Mouse (Mus musculus): ENCODE measurements at regions not wholly inside any gene's neighbourhood (a gene's known extent, or its start where the extent isn't known, plus 50 kb on each side); places are given as distances from the start of the nearest gene placed in this dataset.
"Not testable (repeated sequence)": the region's sequence is repeated elsewhere in the genome, so short reads cannot be mapped to it uniquely, and the experiment has no call there.

DNA sequence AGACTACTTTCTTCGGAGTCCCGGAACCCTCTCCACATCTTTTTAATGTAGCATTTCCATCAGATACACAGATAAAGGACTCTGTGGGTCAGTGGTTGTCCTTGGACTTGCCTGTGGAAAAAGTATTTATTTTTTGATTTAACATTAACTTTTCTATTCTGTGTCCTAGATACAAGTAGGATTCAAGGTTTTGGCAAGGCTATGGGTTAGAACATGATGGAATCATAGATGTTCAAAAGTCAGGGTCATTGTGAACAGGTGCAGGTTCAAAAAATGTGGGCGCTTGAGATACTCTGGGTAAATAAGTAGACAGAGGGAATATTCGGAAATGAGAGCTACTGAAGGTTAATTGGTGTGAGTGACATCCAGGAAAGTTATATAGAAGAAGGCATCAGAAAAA lies 347.7 kb downstream of the Cypt12 start:
- no peak for DNase-seq

GRCm38 (mm10) chr3:18298699-18299098 lies 350.5 kb downstream of the Cypt12 start:
- DNase-seq, result no peak

GRCm38 (mm10) chr3:18299502-18299901 lies 351.3 kb downstream of the Cypt12 start:
- DNase-seq, result no peak

DNA sequence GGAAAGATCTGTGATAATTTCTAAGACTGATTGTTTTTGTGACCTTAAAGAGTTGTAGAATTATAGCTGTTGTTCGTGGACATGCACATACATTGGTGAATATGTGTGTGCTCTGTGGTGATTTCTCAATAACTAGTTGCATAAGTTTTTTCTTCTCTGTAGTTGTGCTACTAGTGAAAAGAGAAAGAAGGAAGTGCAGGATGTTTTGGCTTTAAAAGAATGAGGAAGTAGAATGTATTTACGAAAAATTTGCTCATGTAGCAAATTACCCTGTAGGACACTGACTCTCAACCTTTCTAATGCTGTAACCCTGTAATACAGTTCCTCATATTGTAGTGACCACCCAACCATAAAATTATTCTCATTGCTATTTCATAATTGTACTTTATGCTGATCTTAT lies 371.2 kb downstream of the Cypt12 start:
- no peak for DNase-seq

DNA sequence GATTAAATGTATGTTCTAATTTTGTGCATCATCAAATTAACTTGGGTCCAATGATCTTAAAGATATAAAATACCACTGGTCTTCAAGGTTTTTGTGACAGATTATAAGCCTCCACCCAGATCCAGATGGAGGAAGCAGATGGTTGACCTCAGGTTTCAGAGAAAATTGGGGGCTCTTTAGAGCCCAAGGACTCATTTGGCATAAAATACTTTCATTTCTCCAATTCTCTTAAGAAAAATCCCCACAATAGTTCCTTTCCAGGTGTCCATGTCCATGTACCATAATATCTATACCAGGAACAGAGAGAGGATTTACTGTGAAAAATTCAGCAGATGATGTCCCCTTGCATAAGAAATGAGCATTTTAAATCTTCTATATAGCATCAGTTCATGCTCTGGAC lies 385.0 kb downstream of the Cypt12 start:
- no peak for DNase-seq

GRCm38 (mm10) chr3:18339189-18339588 lies 391.0 kb downstream of the Cypt12 start:
- DNase-seq, result no peak

GRCm38 (mm10) chr3:18341757-18342156 lies 393.5 kb downstream of the Cypt12 start:
- DNase-seq, result no peak

DNA sequence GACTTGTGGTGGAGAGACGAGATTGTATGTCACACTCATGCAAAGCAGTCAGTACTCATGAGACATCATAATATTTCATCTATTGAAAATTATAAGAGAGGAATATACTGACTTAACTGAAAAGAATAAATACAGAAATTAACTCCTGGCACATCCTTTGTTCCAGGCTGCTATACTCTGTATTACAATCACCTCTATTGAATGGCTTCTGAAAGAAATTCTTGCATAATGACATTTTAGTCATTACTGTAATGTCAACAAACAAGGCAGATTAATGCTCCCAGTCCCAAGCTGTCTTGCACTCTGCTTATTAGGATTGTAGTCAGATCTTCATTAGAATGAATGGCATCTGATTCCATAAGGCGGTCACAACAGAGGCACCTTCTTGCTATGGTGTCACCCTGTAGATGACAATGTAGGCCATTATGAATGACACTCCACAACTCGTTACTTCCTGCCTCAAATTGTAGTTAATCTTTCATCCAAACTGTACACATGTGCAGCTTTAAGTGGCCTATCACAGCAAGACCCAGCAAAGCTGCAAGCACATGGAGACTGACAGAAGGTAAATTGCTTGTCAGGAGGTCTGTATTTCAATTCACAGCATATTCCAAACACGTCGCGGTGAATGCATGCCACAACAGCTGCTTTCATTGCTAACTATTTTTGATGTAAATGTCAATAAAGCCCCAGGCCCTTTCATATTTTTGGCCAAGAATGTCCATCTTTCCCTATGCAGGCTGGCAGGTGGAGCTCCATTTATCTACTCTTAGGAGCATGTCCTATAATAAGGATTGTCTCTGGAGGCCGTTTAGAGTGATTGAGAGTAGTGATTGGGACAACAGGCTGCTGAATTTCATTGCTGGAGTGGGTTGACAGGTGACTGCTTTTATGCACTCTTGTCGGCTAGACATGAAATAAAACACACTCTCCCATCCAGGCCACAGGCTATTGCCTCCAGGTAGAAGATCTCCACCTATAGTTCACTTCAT lies 430.1 kb downstream of the Cypt12 start:
- DNase-seq, result no peak

DNA sequence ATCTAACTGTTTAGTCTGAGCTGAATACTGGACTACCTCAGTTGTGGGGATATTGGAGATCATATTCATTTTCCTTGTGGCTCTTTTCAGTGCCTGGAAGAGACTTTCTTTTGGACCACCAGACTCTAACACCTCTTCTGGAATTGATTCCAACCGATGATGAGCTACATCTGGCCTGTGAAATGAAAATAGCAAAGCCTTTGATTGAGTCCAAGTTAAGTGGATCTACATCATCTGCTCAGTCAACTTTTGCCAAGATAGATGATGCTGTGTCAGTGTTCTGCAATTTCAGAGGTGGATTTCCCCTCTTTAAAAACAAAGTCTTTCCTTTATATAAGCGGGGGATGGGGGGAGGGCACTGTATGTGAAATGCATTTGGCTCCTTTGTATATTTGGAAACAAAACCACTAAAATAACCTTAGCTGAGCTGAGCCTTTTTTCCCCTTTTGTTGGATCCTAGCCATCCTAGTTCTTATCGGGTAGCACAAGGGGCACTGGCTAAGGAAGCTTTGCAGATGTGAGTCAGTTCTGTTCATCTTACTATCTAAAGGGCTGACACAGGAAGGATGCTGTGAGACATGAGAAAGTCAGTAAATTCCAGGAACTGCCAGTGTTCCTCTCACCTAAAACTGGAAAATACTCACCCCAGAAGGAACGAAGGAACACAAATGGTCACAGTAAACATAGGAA lies 473.8 kb downstream of the Cypt12 start:
- DNase-seq, result no peak

DNA sequence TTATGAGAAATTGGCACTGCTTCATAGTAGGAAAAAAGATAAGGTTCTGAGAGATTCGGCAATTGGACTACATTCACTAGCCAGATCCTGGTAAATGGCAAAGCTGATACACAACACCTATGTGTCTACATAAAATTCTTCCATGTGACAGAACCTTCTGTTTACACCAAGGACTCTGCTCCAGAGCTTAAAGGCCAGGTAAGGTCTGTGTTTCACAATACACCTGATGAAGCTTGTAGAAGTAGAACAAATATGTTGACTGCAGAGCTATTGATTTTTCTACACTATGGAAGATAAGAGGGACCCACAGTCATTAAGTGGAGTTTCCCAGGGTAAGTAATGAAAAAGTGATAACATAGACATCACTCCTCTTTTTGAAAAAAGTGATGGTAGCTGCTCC lies 480.7 kb downstream of the Cypt12 start:
- DNase-seq, result no peak

- DNase-seq, result no peak
Observed at GRCm38 (mm10) chr3:18438845-18439244, 490.6 kb downstream of the Cypt12 start.

DNA sequence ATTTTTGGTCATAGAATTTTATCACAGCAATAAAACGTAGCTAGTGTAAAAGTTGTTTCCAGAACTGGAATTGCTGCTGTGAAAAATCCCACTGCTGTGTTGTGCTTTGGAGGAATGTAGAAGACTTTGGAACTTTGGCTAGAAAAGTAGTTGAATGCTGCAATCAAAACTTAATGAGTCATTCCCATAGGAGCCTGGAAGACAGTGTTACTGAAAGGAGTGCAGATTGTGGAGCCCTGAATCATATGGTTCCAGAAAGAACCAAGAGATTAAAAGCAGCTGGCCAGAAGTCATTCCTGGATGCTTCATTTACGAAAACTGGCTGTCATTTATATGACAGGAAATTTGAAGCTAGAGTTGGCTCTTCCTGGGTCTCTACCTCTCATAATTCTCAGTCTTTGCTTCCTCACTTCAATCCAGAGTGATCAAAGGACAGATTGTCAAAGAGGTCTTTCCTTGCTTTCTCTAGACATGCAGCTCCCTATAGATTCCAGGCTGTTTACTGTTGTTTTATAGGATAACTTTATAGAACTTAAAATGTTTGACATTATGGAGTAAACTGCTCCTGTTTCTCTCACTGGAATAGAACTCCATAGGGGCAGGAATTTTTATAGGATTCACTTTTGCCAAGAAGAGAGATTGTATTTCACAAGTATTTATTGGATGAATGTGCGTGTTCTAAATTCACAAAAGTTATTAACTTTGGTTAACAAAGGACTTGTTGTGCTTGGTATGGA lies 504.2 kb downstream of the Cypt12 start:
- DNase-seq, result no peak

- no peak for DNase-seq
Observed at GRCm38 (mm10) chr3:18453220-18453985, 505.2 kb downstream of the Cypt12 start.

DNA sequence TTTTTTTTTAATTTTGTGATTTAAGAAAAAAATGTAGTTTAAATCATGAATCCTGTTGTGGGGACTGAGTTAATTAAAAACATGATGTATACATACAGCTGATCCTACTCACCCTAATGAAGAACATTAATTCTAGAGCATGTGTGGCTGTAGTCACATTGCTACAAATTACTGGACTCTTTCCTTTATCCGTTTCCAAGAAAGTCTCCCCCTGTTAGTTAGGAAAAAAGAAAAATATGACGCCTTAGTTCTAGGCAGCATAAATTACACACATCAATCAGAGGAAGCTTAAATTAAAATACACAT lies 505.7 kb downstream of the Cypt12 start:
- DNase-seq, result no peak

DNA sequence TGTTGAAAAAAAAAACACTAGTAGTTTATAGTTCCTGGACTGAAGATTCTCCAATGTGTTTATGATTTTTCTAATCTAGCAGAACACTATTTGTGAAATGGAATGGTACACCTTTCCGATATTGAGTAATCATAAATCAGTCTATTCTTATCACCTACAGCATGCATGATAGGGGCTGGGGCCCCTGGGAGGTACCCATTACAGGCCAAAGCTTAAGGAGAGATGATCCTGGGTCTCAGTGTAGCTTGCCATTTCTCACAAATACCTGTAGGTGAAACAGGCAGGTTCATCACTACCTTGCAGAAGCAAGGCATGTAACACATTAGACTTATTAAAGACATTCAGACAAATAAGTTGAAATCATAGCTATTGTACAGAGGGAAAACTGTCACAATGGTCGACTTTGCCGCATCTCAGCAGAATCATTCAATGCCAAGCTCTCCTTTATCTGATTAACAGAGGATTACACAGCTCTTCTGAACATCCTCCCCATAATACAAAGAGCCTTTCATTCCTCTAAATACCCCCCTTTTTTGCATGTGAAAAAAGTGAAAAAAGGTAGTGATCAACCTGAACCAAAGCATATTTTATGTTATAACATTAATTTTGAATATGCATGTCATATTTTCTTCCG lies 506.5 kb downstream of the Cypt12 start:
- DNase-seq, result not testable (repeated sequence)

DNA sequence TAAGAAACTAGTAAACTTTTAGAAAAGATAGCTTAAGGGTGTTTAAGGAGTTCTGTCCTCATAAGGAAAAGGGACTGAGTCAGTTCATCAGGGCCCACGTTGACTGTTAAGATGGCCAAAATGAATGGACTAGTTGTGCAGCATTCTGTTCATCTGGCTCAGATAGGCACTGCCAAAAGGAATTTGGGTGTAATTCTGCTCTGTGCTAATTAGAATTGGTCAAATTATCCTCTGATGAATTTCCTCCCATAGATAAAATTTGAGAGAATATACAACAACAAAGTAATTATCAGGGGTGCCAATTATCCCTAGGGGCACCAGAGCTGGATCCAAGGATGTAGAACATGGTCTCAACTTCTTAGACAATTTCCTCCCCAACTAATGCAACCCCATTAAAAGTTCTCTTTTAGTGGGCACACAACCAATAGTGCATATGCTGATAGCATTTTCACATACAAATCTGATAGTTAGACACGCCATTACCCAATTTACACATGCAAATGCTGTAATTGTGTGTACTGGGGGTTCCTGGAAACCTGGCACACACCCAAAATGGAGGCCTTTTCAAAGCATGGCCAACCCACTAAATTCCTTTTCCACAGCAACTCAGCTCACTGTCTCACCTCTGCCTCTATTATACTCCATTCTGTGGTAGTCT lies 508.0 kb downstream of the Cypt12 start:
- DNase-seq, result no peak

- no peak for DNase-seq
Observed at GRCm38 (mm10) chr3:18460267-18460666, 512.1 kb downstream of the Cypt12 start.

DNA sequence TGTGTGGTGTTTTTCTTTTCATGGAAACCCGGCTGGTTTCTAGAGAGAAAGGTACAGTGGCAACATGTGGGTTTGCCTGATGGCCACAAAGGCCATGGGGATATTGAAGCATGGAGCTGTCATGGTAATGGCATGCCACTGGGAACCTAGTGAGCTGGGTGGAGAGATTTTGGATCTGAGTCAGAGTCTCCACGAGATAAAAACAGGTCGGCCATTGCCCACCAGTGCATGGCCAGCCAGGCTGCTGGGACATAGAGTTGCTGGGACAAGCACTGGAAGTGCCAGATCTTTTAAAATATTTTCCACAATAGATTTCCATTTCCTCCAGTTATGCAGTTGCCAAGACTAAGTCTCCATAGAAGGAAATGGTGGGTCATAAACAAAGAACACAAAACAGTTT lies 523.6 kb downstream of the Cypt12 start:
- DNase-seq, result no peak

DNA sequence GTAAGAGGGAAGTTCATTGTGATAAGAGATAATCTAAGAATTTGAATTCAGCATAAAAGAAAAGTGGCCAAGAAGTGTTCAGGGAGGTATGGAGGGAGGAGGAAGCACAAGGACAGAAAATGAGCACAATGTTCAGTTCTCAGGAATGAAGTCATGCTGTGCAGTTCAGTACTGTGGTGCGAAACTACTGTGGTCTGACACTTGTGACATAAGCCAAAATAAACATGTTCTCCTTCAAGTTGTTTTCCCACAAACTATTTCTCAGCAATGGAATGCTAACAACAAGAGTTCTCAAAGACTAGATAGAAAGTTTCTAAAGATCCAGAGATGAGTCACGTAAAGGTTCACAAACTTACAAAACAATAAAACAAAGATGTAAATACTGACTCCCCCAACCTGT lies 531.3 kb downstream of the Cypt12 start:
- DNase-seq, result no peak

GRCm38 (mm10) chr3:18482006-18482405 lies 533.8 kb downstream of the Cypt12 start:
- DNase-seq, result no peak

DNA sequence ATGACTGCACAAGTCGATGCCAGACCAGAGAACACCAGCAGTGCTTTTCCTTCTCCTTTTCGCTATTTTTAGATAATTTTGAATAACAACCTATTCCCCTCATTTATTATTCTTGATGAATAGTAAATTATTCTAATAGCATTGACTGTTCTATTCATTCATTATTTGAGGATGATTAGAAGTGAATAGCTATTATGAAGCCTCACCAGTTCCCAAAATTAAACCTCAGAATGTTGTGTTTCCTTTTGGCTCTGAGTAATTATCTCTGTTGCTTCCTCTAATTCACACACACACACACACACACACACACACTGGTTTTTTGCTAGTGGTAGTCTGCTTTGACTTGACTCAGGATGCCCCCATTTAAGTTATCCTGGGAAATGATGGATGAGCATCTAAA lies 540.7 kb downstream of the Cypt12 start:
- DNase-seq, result no peak

- no peak for DNase-seq
Observed at GRCm38 (mm10) chr3:18522562-18522961, 574.4 kb downstream of the Cypt12 start.
